Mouse (Mus musculus) spleen, postnatal 0 days (tissue): Measurements from ENCODE around the gene Rdh16f2. TPM values are rescaled to one million over a fixed set of nuclear protein-coding genes. Genes with fewer than 3 reads are reported as not detected.

Source experiments
- polyA plus RNA-seq: library from polyadenylated mRNA; unstranded; fragments of >200 nt; fragmentation: Nextera tagmentation; extraction: Ambion mirVana; gene quantifications from 2 replicates; pipeline ENCODE4 v1.2.1, GENCODE M21; 2015

Gene Rdh16f2
- not detected in 2 replicates for polyA plus RNA-seq

GRCm38 (mm10) chr10:127866232-127866631 lies at the start of gene Rdh16f2:
Gene Rdh16f2, plus strand, starts transcription at chr10:127866474.

DNA sequence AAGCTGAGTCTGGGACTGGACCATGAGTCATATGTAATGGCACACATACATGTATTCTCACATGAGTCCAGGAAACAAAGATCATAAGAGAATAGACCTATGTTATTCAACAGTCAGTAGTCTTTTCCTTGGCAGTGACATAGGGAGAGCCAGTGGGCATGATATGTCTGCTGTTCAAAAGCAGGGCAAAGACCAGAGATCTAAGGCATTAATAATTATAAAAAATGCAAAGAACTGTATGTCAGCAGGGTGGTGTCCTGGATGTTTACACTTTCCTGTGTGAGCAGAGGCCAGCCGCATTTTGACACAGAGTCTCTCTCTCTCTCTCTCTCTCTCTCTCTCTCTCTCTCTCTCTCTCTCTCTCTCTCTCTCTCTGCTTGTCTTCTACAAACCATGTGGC lies 16.6 kb upstream of the Rdh16f2 start, which contains the start of gene Rdh19:
TSS of gene Rdh19 (plus strand) at position 301 of the 400 bp plus-strand sequence.

GRCm38 (mm10) chr10:127888605-127889004 lies 22.3 kb downstream of the Rdh16f2 start, which contains the start of gene Rdh7:
Gene Rdh7, minus strand, starts transcription at chr10:127888817.

DNA sequence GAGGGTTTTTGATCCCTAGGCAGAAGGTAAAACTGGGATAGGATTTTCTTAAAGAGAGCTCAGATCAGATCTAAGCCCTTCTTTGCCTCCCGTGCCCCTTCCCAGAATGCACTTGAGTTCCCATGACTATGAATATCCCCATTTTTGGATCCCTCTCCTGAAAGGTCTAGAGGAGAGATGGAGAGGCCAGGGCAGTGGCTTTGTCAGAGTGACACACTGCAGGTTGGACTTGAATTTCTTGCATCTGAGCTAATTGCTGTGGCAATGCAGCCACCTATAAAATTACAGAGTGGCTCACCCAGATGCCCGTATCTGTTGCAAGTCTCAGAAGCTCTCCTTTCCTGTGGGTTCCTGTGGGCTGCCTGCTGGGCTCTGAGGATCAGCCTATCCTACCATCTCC lies 31.9 kb downstream of the Rdh16f2 start, which contains the start of gene Sdr9c7:
TSS of gene Sdr9c7 (plus strand) at position 301 of the 400 bp plus-strand sequence.

Other genes with a start within 250 kb of the Rdh16f2 start
- 29.9 and 45.8 TPM in 2 replicates for gene Lrp1, start 245.3 kb upstream of the Rdh16f2 start, polyA plus RNA-seq
- gene Stat6, start 223.5 kb upstream of the Rdh16f2 start, polyA plus RNA-seq: 21.2 and 24.6 TPM in 2 replicates
- 6.7 and 7.1 TPM in 2 replicates for gene Nemp1, start 199.6 kb upstream of the Rdh16f2 start, polyA plus RNA-seq
- 4.2 and 6.1 TPM in 2 replicates for gene Nab2, start 197.9 kb upstream of the Rdh16f2 start, polyA plus RNA-seq
- gene Myo1a, start 161.3 kb upstream of the Rdh16f2 start, polyA plus RNA-seq: 0.23 and 0.25 TPM in 2 replicates
- 5.9 and 6.7 TPM in 2 replicates for gene Tac2, start 142.0 kb upstream of the Rdh16f2 start, polyA plus RNA-seq
- 1.3 and 1.6 TPM in 2 replicates for gene Zbtb39, start 126.9 kb upstream of the Rdh16f2 start, polyA plus RNA-seq
- 7.9 and 10.9 TPM in 2 replicates for gene Gpr182, start 114.7 kb upstream of the Rdh16f2 start, polyA plus RNA-seq
- gene Rdh1, start 106.8 kb upstream of the Rdh16f2 start, polyA plus RNA-seq: 0.47 and 0.51 TPM in 2 replicates
- 0.58 and 0.76 TPM in 2 replicates for gene Rdh16f1, start 106.7 kb upstream of the Rdh16f2 start, polyA plus RNA-seq
- gene Rdh9, start 90.1 kb upstream of the Rdh16f2 start, polyA plus RNA-seq: not detected in 2 replicates
- not detected in 2 replicates for gene Rdh16, start 65.3 kb upstream of the Rdh16f2 start, polyA plus RNA-seq
- not detected in 2 replicates for gene Rdh19, start 16.5 kb upstream of the Rdh16f2 start, polyA plus RNA-seq
- gene Rdh7, start 22.3 kb downstream of the Rdh16f2 start, polyA plus RNA-seq: 0.10 TPM in 2 replicates
- not detected in 2 replicates for gene Sdr9c7, start 32.0 kb downstream of the Rdh16f2 start, polyA plus RNA-seq
- not detected in 2 replicates for gene Hsd17b6, start 141.1 kb downstream of the Rdh16f2 start, polyA plus RNA-seq
- 74.6 and 83.5 TPM in 2 replicates for gene Prim1, start 148.7 kb downstream of the Rdh16f2 start, polyA plus RNA-seq
- gene Naca, start 169.1 kb downstream of the Rdh16f2 start, polyA plus RNA-seq: 537 and 542 TPM in 2 replicates
- 268 and 285 TPM in 2 replicates for gene Ptges3, start 192.5 kb downstream of the Rdh16f2 start, polyA plus RNA-seq
- gene Atp5b, start 216.8 kb downstream of the Rdh16f2 start, polyA plus RNA-seq: 1,326 and 1,411 TPM in 2 replicates
- gene Baz2a, start 225.1 kb downstream of the Rdh16f2 start, polyA plus RNA-seq: 8.9 and 9.9 TPM in 2 replicates